Mouse (Mus musculus): ENCODE measurements around the gene Rgl2. TPM values are rescaled to one million over a fixed set of nuclear protein-coding genes. Genes with fewer than 3 reads are reported as not detected.
"Not testable (repeated sequence)": the region's sequence is repeated elsewhere in the genome, so short reads cannot be mapped to it uniquely, and the experiment has no call there.

Rgl2 gene
- total and polyA plus RNA-seq, 3 experiments = 24.9 to 43.6 TPM; not detected in 1

DNA sequence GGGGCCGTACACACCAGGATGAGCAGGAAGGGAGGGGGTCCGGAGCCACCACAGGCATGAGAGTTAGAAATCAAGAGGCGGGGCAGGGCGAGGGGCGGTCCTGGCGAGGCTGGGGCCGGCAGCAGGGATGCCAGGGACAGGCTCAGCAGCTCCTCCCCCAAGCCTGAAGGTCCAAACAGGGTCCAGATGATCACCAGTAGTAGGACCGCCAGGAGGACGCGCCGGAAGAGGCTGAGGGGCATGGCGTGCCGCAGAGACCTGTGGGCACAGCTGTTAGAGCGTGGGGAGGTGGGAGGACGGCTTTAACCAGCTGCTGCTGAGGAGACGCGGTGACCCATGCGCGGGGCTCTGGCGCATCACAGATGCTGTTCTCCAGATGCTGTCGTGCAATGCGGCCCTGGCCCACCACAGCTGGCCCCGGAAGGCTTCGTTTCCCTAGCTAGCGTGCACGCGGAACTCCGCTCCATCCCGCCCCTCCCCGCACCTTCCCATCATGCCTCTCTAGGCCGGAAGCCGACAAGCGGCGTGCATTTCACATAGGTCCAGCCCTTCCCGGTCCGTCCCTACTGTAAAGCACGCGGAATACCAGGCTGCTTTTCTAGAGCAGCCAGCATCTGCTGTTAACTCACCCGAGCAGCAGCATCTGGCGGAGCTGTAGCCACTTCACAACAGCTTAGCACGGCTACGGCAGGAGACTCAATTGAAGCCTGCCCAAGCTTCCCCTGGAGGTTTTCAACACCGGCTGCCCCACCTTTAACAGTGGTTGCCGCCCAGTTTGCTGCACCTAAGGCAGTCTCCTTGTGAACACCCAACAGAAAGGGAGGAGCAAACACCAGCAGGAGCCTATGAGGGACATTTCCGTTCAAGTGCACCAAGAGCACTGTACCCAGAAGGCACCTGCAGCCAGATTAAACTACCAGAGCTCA, 21.9 kb downstream of the Rgl2 start, which contains the start of gene B3galt4 (continued):
- TF ChIP-seq MYC (IDR thresholded peaks at IDR 0.05; ENCODE audit: low read depth, low read length) = peak; percentile 89
- TF ChIP-seq TCF12 (IDR thresholded peaks at IDR 0.05; ENCODE audit: low read depth, low read length) = peak; percentile 26; the same call in 1 of the 2 replicates
- TF ChIP-seq UBTF (IDR thresholded peaks at IDR 0.05; ENCODE audit: borderline replicate concordance, insufficient read depth, low read depth, low read length) = 0 out of 2 replicates have a peak, but pooled peaks have one; percentile 79

- Histone ChIP-seq H3K9ac (ENCODE audit: control insufficient read depth, low read depth, low read length, poor library complexity, severe bottlenecking) (peak overlapping the region; percentile 99), H3K4me3 (ENCODE audit: control insufficient read depth in 1 of 2, insufficient read depth in 1 of 2, low read depth in 2 of 2, low read length in 2 of 2) (peak overlapping the region in 1 of 2 experiments; percentile 82; a peak in 2 of 4 replicates), H3K79me2 (ENCODE audit: control insufficient read depth, insufficient read depth, low read length, poor library complexity) (peaks cover 39% of the 10 kb centered on the region), H3K36me3 (ENCODE audit: control insufficient read depth in 1 of 2, insufficient read depth in 2 of 2, low read length in 2 of 2) (peaks cover 10 to 17% of the 10 kb centered on the region in 2 experiments), H3K4me1 (ENCODE audit: control insufficient read depth in 1 of 2, insufficient read depth in 2 of 2, low read length in 2 of 2) (peaks cover 0 to 13% of the 10 kb centered on the region in 2 experiments; a peak in 2 of 4 replicates), H3K27ac (ENCODE audit: control insufficient read depth, low read depth, low read length) (peak overlapping the region; percentile 95)
- H3K27me3 ChIP-seq (ENCODE audit: control insufficient read depth in 1 of 2, insufficient read depth in 2 of 2, low read length in 2 of 2); DNase-seq (ENCODE audit: low read depth, low spot score); H3K9me3 ChIP-seq (replicated peaks; ENCODE audit: insufficient read depth, low read length): not testable (repeated sequence)
These were observed 22.7 kb downstream of the Rgl2 start for GRCm38 (mm10) chr17:33952015-33952414.

- Histone ChIP-seq H3K27ac (ENCODE audit: control insufficient read depth, low read depth, low read length) (peak overlapping the region; percentile 95), H3K27me3 (ENCODE audit: control insufficient read depth in 1 of 2, insufficient read depth in 2 of 2, low read length in 2 of 2) (no peaks in the 10 kb centered on the region), H3K9me3 (replicated peaks; ENCODE audit: insufficient read depth, low read length) (no peaks in the 10 kb centered on the region), H3K36me3 (ENCODE audit: control insufficient read depth in 1 of 2, insufficient read depth in 2 of 2, low read length in 2 of 2) (peaks cover 10 to 18% of the 10 kb centered on the region in 2 experiments), H3K4me1 (ENCODE audit: control insufficient read depth in 1 of 2, insufficient read depth in 2 of 2, low read length in 2 of 2) (peaks cover 0 to 13% of the 10 kb centered on the region in 2 experiments; a peak in 2 of 4 replicates), H3K79me2 (ENCODE audit: control insufficient read depth, insufficient read depth, low read length, poor library complexity) (peaks cover 40% of the 10 kb centered on the region), H3K4me3 (ENCODE audit: control insufficient read depth in 1 of 2, insufficient read depth in 1 of 2, low read depth in 2 of 2, low read length in 2 of 2) (peak overlapping the region; percentile 82 to 87), H3K9ac (ENCODE audit: control insufficient read depth, low read depth, low read length, poor library complexity, severe bottlenecking) (peak overlapping the region; percentile 99)
- 0 out of 2 replicates have a peak, but pooled peaks have one; percentile 14 for TF ChIP-seq MYB (IDR thresholded peaks at IDR 0.05; ENCODE audit: low read depth, low read length)
- no peak; a peak in 1 of 4 replicates for TF ChIP-seq POLR2A (IDR thresholded peaks at IDR 0.05; ENCODE audit: control insufficient read depth in 1 of 2, insufficient read depth in 1 of 2, low read depth in 1 of 2, low read length in 2 of 2, poor library complexity in 1 of 2)
- no peak for TF ChIP-seq UBTF (IDR thresholded peaks at IDR 0.05; ENCODE audit: borderline replicate concordance, insufficient read depth, low read depth, low read length)
- no peak for TF ChIP-seq CTCF (IDR thresholded peaks at IDR 0.05 in 2 of 3, conservative IDR thresholded peaks at IDR 0.05 in 1 of 3; ENCODE audit: control insufficient read depth in 1 of 3, insufficient read depth in 1 of 3, low read depth in 2 of 3, low read length in 3 of 3, poor library complexity in 1 of 3, severe bottlenecking in 1 of 3)
- 0 out of 2 replicates have a peak, but pooled peaks have one; percentile 33 for TF ChIP-seq MYC (IDR thresholded peaks at IDR 0.05; ENCODE audit: low read depth, low read length)
- no peak for TF ChIP-seq RCOR1 (IDR thresholded peaks at IDR 0.05; ENCODE audit: low read depth, low read length)
- peak; percentile 41; the same call in 1 of the 2 replicates for TF ChIP-seq MXI1 (IDR thresholded peaks at IDR 0.05; ENCODE audit: low read depth, low read length)
- no peak for TF ChIP-seq NRF1 (IDR thresholded peaks at IDR 0.05; ENCODE audit: insufficient read depth, low read depth, low read length, poor library complexity, severe bottlenecking)
- TF ChIP-seq GATA1 (IDR thresholded peaks at IDR 0.05; ENCODE audit: low read depth, low read length) = no peak
- no peak for TF ChIP-seq EP300 (IDR thresholded peaks at IDR 0.05; ENCODE audit: low read depth in 1 of 2, low read length in 2 of 2)
- TF ChIP-seq CHD1 (IDR thresholded peaks at IDR 0.05; ENCODE audit: low read depth, low read length) = 0 out of 2 replicates have a peak, but pooled peaks have one; percentile 53
- no peak for TF ChIP-seq ZC3H11A (IDR thresholded peaks at IDR 0.05; ENCODE audit: low read depth, low read length)
- no peak for TF ChIP-seq KAT2A (conservative IDR thresholded peaks at IDR 0.05; ENCODE audit: low read depth, low read length)
- TF ChIP-seq NELFE (IDR thresholded peaks at IDR 0.05; ENCODE audit: low read depth, low read length) = no peak
- no peak for TF ChIP-seq POLR2AphosphoS2 (IDR thresholded peaks at IDR 0.05; ENCODE audit: low read length)
- no peak for TF ChIP-seq ETS1 (IDR thresholded peaks at IDR 0.05; ENCODE audit: low read depth, low read length)
- TF ChIP-seq SIN3A (IDR thresholded peaks at IDR 0.05; ENCODE audit: low read length) = peak; percentile 64
- TF ChIP-seq ZMIZ1 (IDR thresholded peaks at IDR 0.05; ENCODE audit: low read depth, low read length) = 0 out of 2 replicates have a peak, but pooled peaks have one; percentile 36
- peak; percentile 46 for DNase-seq (ENCODE audit: low read depth, low spot score)
These were observed 23.5 kb downstream of the Rgl2 start for GRCm38 (mm10) chr17:33952879-33953278.
